Mouse (Mus musculus): ENCODE data around the gene Aptx. TPM values are rescaled to one million over a fixed set of nuclear protein-coding genes. Genes with fewer than 3 reads are reported as not detected.
A peak's percentile ranks its signal among the peaks of the same experiment; 100 is the strongest.

Aptx gene
- polyA plus RNA-seq, 1 experiment from 2014 or later = 24.2 TPM

DNA sequence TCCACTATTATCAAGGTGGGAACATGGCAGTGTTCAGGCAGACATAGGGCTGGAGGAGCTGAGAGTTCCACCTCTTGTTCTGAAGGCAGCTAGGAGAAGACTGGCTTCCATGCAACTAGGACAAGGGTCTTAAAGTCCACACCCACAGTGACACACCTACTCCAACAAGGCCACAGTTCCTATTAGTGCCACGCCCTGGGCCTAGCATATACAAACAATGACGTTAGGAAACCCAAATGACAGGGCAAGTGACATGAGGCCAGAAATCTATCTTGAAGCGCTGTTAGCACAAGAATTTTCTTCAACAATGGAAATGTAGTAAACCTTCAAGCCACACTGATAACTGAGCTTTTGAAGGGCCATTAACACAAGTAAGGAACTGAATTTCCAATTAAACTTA is 1.2 kb downstream of the Aptx start:
- H3K4me1 ChIP-seq = peaks cover 15% of the 10 kb centered on the region
- H3K9me3 ChIP-seq = no peaks in the 10 kb centered on the region
- no peak for ATAC-seq (ENCODE audit: insufficient read depth, low FRiP score, low read depth)
- WGBS = 66% methylated on average over 3 of the region's 3 CpGs
- no peaks in the 10 kb centered on the region for H3K36me3 ChIP-seq
- peak overlapping the region; percentile 63 for H3K4me2 ChIP-seq
- H3K9ac ChIP-seq = no peak overlapping the region
- H3K27ac ChIP-seq = peak overlapping the region; percentile 98
- no peaks in the 10 kb centered on the region for H3K27me3 ChIP-seq (replicated peaks)
- peak overlapping the region; percentile 65 for H3K4me3 ChIP-seq (replicated peaks)

DNA sequence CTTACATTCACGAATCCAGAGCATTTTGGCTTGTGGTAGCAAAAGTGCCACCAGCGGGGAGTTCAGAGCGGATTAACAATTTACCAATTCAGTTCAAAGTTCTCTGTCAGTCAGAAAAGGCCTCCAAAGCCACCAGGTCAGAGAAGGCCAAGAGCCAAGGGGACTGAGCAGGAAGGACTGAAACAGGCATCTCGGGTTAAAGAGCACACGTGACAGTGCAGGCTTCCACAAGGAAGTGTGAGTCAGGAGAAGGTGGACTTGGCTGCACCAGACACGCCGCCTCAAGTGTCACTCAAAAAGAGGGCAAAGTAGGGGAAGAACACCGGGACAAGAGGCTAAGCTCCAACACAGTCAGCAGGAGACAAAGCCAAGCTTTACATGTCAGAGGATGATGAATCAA is 2.8 kb downstream of the Aptx start:
- H3K4me2 ChIP-seq = no peak overlapping the region
- ATAC-seq (ENCODE audit: insufficient read depth, low FRiP score, low read depth) = no peak
- H3K4me3 ChIP-seq (replicated peaks) = no peak overlapping the region
- no peaks in the 10 kb centered on the region for H3K9me3 ChIP-seq
- 0 out of 2 replicates have a peak overlapping the region, but pooled peaks have one; percentile 19 for H3K27ac ChIP-seq
- H3K4me1 ChIP-seq = peaks cover 15% of the 10 kb centered on the region
- no peak overlapping the region for H3K9ac ChIP-seq
- H3K36me3 ChIP-seq = no peaks in the 10 kb centered on the region; the same call in 1 of the 2 replicates
- H3K27me3 ChIP-seq (replicated peaks) = no peaks in the 10 kb centered on the region
- WGBS = 74% methylated on average over 8 of the region's 8 CpGs

DNA sequence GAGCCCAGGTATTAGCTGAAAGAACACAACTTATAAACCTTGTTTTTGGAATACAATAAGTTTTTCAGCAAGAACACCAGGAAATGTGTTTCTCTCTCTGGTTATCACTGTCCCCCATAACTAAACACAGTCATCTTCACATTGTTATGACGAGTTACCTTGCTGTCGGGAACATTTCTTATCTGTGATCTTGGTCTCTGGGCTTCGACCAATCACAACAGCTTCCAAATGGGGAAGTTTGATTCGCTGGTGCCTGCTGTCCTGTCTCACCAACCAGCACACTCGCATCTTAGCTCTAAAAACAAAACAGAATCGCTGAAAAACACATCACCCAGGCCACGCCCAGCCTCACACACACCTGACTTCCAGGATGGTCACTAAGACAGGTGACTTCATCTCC is 5.9 kb downstream of the Aptx start:
- H3K4me2 ChIP-seq = no peak overlapping the region
- no peak overlapping the region for H3K9ac ChIP-seq
- H3K27me3 ChIP-seq (replicated peaks) = no peaks in the 10 kb centered on the region
- no peak overlapping the region for H3K27ac ChIP-seq
- peaks cover 5% of the 10 kb centered on the region; the same call in 1 of the 2 replicates for H3K4me1 ChIP-seq
- 79% methylated on average over 7 of the region's 7 CpGs for WGBS
- H3K9me3 ChIP-seq = no peaks in the 10 kb centered on the region
- H3K4me3 ChIP-seq (replicated peaks) = no peak overlapping the region
- H3K36me3 ChIP-seq = peaks cover 16% of the 10 kb centered on the region; the same call in 1 of the 2 replicates
- no peak for ATAC-seq (ENCODE audit: insufficient read depth, low FRiP score, low read depth)

DNA sequence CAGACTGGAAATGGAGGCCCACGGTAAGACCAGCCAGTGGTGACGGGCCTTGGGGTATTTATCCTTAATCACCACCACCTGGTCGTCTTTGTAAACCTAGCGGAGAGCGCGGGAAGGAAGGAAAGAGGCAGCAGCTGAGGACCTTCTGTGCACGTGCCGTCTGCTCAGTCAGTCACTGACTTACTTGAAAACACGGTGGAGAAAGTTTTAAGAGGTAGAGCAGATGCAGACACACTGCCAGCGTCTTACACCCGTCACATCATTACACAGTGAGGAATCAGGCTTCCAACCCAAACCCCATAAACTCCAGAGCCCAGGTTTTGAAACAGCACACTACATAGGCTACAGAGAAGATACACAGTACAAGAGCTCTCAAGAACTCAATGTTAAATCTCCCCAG is 11.9 kb downstream of the Aptx start:
- no peak overlapping the region for H3K27ac ChIP-seq
- no peak for ATAC-seq (ENCODE audit: insufficient read depth, low FRiP score, low read depth)
- 80% methylated on average over 11 of the region's 11 CpGs for WGBS
- no peak overlapping the region for H3K4me2 ChIP-seq
- no peaks in the 10 kb centered on the region for H3K27me3 ChIP-seq (replicated peaks)
- H3K4me3 ChIP-seq (replicated peaks) = no peak overlapping the region
- no peaks in the 10 kb centered on the region for H3K4me1 ChIP-seq
- H3K36me3 ChIP-seq = peaks cover 27% of the 10 kb centered on the region; the same call in 1 of the 2 replicates
- H3K9me3 ChIP-seq = no peaks in the 10 kb centered on the region
- H3K9ac ChIP-seq = no peak overlapping the region

DNA sequence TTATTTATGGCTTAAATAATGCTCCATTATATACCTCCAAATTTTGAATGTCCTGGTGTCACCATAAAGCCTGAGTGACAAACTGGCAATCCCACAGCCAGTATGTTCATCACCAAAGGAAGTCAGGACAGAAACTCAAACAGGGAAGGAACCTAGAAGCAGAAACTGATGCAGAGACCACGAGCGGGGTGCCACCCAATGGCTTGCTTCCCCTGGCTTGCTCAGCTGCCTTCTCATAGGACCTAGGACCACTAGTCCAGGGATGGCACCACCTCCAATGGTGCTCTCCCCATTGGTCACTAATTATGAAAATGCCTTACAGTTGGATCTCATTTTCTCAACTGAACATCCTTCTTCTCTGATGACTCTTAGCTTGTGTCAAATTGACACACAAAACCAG is 19.7 kb downstream of the Aptx start:
- Histone ChIP-seq H3K36me3 (peaks cover 7% of the 10 kb centered on the region; the same call in 1 of the 2 replicates), H3K4me3 (replicated peaks) (no peak overlapping the region), H3K9me3 (no peaks in the 10 kb centered on the region), H3K27me3 (replicated peaks) (no peaks in the 10 kb centered on the region), H3K4me2 (no peak overlapping the region), H3K4me1 (no peaks in the 10 kb centered on the region), H3K9ac (no peak overlapping the region), H3K27ac (no peak overlapping the region)
- no peak for ATAC-seq (ENCODE audit: insufficient read depth, low FRiP score, low read depth)
- 90% methylated on average over 2 of the region's 2 CpGs for WGBS

DNA sequence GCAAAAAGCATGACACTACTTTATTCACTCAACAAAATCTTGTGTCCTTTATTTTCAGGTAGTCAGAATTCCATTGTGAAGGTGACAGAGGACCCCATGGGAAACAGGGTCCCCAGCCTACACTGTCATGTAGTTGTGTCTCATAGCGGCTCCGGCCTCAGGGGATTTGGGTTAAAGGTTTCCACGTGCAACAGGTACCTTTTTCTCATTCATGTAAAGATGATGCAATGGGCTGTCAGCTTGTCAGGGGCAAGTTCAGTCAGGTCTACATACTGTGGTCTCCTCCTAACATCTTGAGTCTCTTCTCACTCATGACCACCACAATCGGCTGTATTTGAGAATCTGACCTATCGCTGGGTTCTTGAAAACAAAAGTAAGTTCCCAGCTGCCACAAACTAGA is 20.6 kb downstream of the Aptx start:
- H3K4me1 ChIP-seq = no peaks in the 10 kb centered on the region
- ATAC-seq (ENCODE audit: insufficient read depth, low FRiP score, low read depth) = no peak
- 89% methylated on average over 5 of the region's 5 CpGs for WGBS

DNA sequence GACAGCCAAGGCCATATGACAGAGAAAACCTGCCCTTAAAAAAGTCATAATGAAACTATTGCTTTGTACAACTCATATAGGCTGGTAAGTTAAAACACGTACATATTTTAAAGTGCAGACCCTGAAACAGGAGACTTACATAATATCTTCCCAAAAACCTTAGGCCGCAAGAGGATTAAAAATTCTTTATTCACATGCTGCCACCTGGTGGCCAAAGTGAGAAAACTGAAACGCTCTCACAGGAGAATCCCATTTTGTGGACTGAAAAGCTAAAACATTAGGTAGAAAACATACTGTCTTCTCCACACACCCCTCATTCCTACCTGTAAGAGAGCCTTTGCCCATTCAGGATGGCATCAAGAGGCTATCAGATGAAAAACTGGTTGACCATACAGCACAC is 21.1 kb downstream of the Aptx start:
- Histone ChIP-seq H3K27me3 (replicated peaks) (no peaks in the 10 kb centered on the region), H3K36me3 (peaks cover 6% of the 10 kb centered on the region; the same call in 1 of the 2 replicates), H3K27ac (no peak overlapping the region), H3K4me2 (no peak overlapping the region), H3K9ac (no peak overlapping the region), H3K4me3 (replicated peaks) (no peak overlapping the region), H3K4me1 (no peaks in the 10 kb centered on the region), H3K9me3 (no peaks in the 10 kb centered on the region)
- WGBS = 15% methylated on average over 3 of the region's 3 CpGs
- ATAC-seq (ENCODE audit: insufficient read depth, low FRiP score, low read depth) = no peak

More for the DNA sequence above, 20.6 kb downstream of the Aptx start:
- H3K4me3 ChIP-seq (replicated peaks) = no peak overlapping the region
- no peaks in the 10 kb centered on the region for H3K27me3 ChIP-seq (replicated peaks)
- H3K27ac ChIP-seq = no peak overlapping the region
- H3K4me2 ChIP-seq = no peak overlapping the region
- H3K9ac ChIP-seq = no peak overlapping the region
- peaks cover 7% of the 10 kb centered on the region; the same call in 1 of the 2 replicates for H3K36me3 ChIP-seq
- no peaks in the 10 kb centered on the region for H3K9me3 ChIP-seq

DNA sequence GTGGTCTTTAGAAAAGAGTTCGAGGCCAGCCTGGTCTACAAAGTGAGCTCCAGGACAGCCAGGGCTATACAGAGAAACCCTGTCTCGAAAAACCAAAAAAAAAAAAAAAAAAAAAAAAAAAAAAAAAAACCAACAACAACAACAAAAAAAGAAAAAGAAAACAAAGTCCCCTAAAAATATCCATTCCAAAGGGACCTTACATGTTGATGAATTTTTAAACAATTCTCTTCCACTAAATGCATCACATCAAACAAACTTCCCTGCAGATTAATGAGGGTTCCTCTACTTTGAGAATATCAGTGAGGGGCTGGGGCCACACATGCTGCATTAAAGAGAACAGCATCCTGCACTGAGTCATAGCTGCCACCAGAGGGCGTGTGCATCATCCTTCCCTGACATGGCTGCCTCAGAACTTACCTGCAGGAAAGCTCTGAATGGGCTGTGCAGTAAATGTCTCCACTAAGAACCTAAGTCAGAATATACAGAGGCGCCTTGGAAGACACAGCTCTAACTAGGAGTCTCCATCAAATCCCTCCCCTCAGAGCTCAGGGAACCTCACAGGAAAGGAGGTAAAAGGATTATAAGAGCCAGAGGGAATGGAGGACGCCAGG is 22.6 kb downstream of the Aptx start:
- Histone ChIP-seq H3K36me3 (no peaks in the 10 kb centered on the region), H3K4me2 (no peak overlapping the region), H3K27ac (no peak overlapping the region), H3K9me3 (no peaks in the 10 kb centered on the region), H3K4me1 (peaks cover 4% of the 10 kb centered on the region; the same call in 1 of the 2 replicates), H3K4me3 (replicated peaks) (no peak overlapping the region), H3K9ac (no peak overlapping the region), H3K27me3 (replicated peaks) (no peaks in the 10 kb centered on the region)
- 0 out of 2 replicates have a peak, but pooled peaks have one; percentile 20 for ATAC-seq (ENCODE audit: insufficient read depth, low FRiP score, low read depth)
- WGBS = 55% methylated on average over 5 of the region's 5 CpGs

DNA sequence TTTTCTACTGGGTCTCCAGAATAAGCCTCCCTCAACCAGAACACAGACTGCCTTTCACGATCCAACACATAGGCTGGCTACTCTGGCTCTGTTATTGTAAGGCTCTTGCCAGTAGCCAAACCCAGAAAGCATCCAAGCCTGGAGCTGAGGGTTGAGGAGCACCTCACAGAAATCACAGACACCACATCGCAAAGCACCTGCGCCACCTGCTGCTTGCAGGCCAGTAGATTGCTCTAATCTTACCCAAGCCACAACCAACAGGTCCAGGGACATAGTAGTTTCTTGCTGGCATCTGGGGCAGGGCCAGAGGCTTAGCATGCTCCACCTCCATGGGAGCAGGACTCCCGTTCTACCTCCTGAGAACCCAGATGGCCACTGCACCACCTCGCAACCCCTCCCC is 25.9 kb downstream of the Aptx start:
- H3K9ac ChIP-seq = no peak overlapping the region
- peaks cover 4% of the 10 kb centered on the region; the same call in 1 of the 2 replicates for H3K4me1 ChIP-seq
- H3K27ac ChIP-seq = no peak overlapping the region
- H3K9me3 ChIP-seq = no peaks in the 10 kb centered on the region
- H3K36me3 ChIP-seq = no peaks in the 10 kb centered on the region
- no peak overlapping the region for H3K4me3 ChIP-seq (replicated peaks)
- ATAC-seq (ENCODE audit: insufficient read depth, low FRiP score, low read depth) = 0 out of 2 replicates have a peak, but pooled peaks have one; percentile 16
- WGBS = 34% methylated on average over 5 of the region's 5 CpGs
- no peak overlapping the region for H3K4me2 ChIP-seq
- H3K27me3 ChIP-seq (replicated peaks) = no peaks in the 10 kb centered on the region

DNA sequence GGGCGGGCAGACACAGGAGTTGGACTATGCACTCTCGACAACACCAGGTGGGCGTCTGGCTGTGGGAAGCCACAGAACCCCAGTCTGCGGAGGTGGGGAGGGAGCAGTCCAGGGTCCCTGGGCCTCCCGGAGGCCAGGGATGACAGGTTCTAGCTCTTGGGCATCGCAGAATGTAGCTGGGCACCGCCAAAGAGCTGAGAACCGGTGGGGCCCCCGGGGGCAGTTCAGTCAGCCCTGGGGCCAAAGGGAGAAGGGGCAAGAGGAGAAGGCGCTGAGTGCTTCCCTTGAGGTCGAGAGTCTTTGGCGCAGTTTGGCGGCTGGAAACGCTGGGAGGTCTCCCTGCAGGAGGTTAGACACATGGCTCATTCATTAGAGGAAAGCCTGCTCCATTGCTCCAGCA is 26.7 kb downstream of the Aptx start:
- WGBS = 16% methylated on average over 14 of the region's 14 CpGs
- Histone ChIP-seq H3K9ac (no peak overlapping the region), H3K9me3 (no peaks in the 10 kb centered on the region), H3K4me3 (replicated peaks) (no peak overlapping the region), H3K27me3 (replicated peaks) (no peaks in the 10 kb centered on the region), H3K36me3 (no peaks in the 10 kb centered on the region), H3K4me1 (peaks cover 4% of the 10 kb centered on the region; the same call in 1 of the 2 replicates), H3K27ac (no peak overlapping the region), H3K4me2 (0 out of 2 replicates have a peak overlapping the region, but pooled peaks have one; percentile 23)
- ATAC-seq (ENCODE audit: insufficient read depth, low FRiP score, low read depth) = no peak

DNA sequence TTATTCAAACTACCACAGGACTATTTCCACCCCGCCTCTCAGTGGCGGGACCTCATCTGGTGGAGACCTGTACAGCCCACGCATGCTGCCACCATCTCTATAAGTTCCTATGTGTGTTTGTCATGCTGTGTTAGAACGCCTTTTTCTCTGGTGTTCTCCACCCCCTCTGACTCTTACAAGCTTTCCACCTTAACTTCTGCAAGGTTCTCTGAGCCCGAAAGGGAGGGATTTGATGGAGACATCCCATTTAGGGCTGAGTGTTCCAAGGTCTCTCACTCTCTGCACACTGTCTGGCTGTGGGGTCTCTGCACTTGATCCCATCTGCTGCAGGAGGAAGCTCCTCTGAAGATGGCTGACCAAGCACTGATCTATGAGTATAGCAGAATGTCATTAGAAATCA is 29.5 kb downstream of the Aptx start:
- H3K4me3 ChIP-seq (replicated peaks) = no peak overlapping the region
- H3K4me1 ChIP-seq = peaks cover 4% of the 10 kb centered on the region; the same call in 1 of the 2 replicates
- H3K9ac ChIP-seq = no peak overlapping the region
- no peak for ATAC-seq (ENCODE audit: insufficient read depth, low FRiP score, low read depth)
- 95% methylated on average over 5 of the region's 5 CpGs for WGBS
- no peaks in the 10 kb centered on the region for H3K36me3 ChIP-seq
- H3K27ac ChIP-seq = no peak overlapping the region
- H3K27me3 ChIP-seq (replicated peaks) = no peaks in the 10 kb centered on the region
- H3K4me2 ChIP-seq = no peak overlapping the region
- H3K9me3 ChIP-seq = no peaks in the 10 kb centered on the region

DNA sequence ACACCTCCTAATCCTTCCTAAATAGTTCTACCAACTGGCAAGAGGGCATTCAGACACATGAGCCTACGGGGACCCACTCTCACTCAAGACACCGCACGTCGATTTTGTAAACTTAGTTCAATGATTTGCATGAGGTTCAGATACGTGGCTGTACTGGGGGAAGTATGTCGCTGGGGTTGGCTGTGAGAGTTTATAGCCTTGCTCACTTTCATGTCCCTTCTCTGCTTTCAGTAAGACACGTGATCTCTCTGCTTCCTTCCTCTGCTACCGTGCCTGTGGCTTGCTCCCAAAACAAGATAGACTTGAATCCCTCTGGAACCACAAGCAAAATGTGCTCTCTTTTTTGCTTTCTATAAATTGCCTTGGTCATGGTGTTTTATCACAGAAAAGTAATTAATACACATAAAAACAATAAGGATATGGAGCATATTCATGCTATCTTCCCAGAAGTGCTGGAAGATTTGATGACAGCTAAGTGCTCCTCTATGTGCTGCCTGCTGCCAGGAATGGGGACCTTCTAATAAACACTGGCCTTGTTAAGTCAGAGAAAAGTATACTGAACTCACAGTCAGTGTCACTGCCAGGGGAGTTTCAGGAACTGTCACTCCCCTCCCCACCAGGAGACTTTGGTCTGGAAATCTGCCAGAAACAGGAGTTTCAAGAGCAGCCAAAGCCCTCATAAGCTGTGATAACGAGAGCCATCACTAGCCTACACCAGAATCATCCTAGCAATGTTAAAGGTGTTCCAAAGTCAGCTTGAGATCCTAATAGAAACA is 36.6 kb downstream of the Aptx start:
- Histone ChIP-seq H3K4me2 (no peak overlapping the region), H3K4me3 (replicated peaks) (no peak overlapping the region), H3K27me3 (replicated peaks) (no peaks in the 10 kb centered on the region), H3K9ac (no peak overlapping the region), H3K27ac (no peak overlapping the region), H3K9me3 (no peaks in the 10 kb centered on the region), H3K4me1 (no peaks in the 10 kb centered on the region), H3K36me3 (no peaks in the 10 kb centered on the region)
- WGBS = 71% methylated on average over 9 of the region's 9 CpGs
- ATAC-seq (ENCODE audit: insufficient read depth, low FRiP score, low read depth) = no peak
